Mouse (Mus musculus): ENCODE data around the gene Mief1. TPM values are rescaled to one million over a fixed set of nuclear protein-coding genes. Genes with fewer than 3 reads are reported as not detected.

The Mief1 gene
- polyA plus RNA-seq (2017; shearing (Covaris generic)), result 36.4 TPM

DNA sequence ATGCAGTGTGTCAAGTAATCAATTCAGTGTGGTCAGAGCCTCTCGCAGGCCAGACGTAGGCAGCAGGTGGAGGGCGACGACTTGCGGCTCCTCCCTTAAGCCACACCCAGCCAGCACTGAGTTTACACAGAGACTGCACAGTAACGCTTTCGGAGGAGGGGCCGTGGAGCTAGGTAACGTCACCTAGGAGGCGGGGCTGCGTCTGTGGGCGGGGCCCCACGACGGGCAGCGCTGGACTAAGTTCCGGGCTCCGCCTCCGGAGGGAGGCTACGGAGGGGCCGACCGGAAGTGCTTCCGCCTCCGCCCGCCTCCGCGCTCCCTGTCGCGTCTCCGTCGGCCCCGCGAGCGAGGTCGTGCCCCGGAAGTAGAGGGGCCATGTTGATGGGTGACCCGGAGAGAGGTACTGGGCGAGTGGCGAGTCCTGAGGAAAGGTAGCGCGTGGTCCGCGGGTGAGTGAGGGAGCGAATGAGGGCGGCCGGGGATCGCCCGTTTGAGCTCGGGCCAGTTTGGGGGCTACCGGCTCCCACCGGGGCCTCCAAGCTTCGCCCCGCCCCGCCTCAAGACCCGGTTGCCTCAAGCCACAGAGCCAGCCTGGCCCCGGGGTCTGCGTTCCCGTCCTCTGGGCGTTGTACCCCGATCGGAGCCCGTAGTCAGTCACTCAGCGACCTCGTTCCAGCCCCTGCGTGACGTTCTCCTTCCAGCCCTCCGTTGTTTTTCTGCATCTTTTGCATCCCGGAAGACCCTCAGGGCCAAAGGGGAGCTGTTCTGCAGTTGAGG, at the start of gene Mief1:
Gene Mief1, plus strand, starts transcription at position 286 of the 777 bp plus-strand sequence.

GRCm38 (mm10) chr15:80235535-80235934, 1.7 kb downstream of the Mief1 start, which contains the start of gene AC140267.1:
Gene AC140267.1 (plus strand): TSS chr15:80235835.

DNA sequence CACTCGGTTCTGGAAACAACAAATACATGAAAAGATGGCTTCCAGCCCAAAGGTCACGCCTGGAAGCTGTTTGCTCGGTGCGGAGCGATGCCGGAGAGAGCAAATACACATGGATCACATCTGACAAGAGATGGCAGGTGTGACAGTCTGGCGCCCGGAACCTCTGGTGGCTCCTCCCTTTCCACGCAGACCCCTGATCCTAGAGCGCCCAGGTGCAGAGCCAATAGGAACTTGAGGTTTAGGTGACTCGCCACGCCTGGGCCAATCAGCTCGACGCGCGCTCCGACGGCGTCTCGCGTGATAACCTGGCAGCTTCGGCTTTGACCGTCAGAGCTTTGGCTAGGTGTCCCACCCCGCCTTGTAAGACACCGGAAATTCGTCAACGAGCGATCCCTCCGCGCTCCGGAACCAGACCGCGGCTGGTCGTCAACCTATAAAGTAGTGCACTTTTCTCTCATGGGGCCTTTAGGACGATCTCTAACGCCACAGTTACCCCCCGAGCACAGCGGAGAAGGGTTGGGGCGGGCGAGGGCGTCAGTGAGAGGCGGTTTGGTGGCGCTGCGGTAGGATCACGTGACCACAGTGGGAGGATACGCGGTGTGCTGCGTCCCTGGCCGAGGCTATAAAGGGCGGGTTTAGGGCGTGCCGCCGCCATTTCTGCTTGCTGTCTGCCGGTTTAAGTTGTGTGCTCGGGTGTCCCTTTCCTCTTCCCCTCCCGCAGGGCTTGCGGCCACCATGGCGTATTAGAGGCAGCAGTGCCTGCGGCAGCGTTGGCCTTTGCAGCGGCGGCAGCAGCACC, 21.2 kb downstream of the Mief1 start, which contains the start of gene Atf4:
Gene Atf4, plus strand, starts transcription at position 338 of the 799 bp plus-strand sequence.

GRCm38 (mm10) chr15:80263610-80264575, 30.1 kb downstream of the Mief1 start, which contains the start of gene Rps19bp1:
Gene Rps19bp1 (minus strand): TSS chr15:80264315.

DNA sequence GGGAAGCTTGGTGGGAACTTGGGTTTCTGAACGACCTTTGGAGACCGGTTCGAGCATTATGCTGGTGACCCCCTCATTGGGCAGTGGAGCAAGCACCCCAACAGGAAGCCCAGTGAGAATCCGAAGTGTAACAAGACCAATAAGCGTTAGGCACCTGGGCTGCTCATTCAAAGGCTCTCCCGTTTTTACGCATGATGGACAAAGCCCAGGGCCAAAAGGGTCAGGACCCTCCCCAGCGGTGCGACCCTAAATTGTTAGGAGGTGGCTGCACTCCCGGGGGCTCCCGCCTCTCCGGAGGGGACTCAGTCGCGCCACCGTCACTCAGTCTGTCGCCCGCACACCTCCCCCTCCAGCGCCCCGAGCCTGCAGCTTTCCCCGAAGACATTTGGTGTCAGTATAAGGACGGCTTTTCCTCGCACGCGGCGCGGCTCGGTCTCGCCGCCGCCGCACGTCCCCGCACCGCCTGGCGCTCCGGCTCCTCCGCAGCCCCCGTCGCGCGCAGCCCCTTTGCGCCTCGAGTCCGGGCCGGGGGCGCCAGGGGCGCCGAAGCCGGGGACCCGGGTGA, 53.1 kb downstream of the Mief1 start, which contains the start of gene Cacna1i:
Gene Cacna1i, plus strand, starts transcription at position 388 of the 565 bp plus-strand sequence.

Other genes starting within 250 kb of the Mief1 start
- gene Pdgfb, start 219.0 kb upstream of the Mief1 start, polyA plus RNA-seq (2017; shearing (Covaris generic)), result 1.0 TPM
- 0.32 TPM for gene Syngr1, start 142.7 kb upstream of the Mief1 start, polyA plus RNA-seq (2017; shearing (Covaris generic))
- 2,051 TPM for gene Rpl3, start 142.2 kb upstream of the Mief1 start, polyA plus RNA-seq (2017; shearing (Covaris generic))
- 27.7 TPM for gene Tab1, start 100.9 kb upstream of the Mief1 start, polyA plus RNA-seq (2017; shearing (Covaris generic))
- gene Mgat3, start 60.3 kb upstream of the Mief1 start, polyA plus RNA-seq (2017; shearing (Covaris generic)), result not detected
- not detected for gene AC140267.1, start 1.8 kb downstream of the Mief1 start, polyA plus RNA-seq (2017; shearing (Covaris generic))
- 127 TPM for gene Atf4, start 21.2 kb downstream of the Mief1 start, polyA plus RNA-seq (2017; shearing (Covaris generic))
- 23.2 TPM for gene Rps19bp1, start 30.3 kb downstream of the Mief1 start, polyA plus RNA-seq (2017; shearing (Covaris generic))
- gene Cacna1i, start 53.2 kb downstream of the Mief1 start, polyA plus RNA-seq (2017; shearing (Covaris generic)), result 0.02 TPM

Data from CD4-positive, CD25-positive, alpha-beta regulatory T cell, adult 9 weeks (primary cell).